Mouse (Mus musculus) liver, adult 2 months (tissue): Measurements from ENCODE around the gene Cish. TPM values are rescaled to one million over a fixed set of nuclear protein-coding genes. Genes with fewer than 3 reads are reported as not detected.

Experiments
- DNase-seq: peaks from one replicate; pipeline ENCODE4 v3.0.0-alpha.2; 2011; ENCODE audit warnings: low read depth, low spot score; ENCODE audit errors: extremely low read depth
- H3K27ac ChIP-seq: fragments of 200-500 bp; replicated peaks from 2 replicates; pipeline ENCODE4 v1.5.1; 2012; ENCODE audit warnings: low read depth, mild to moderate bottlenecking, control low read depth, inconsistent platforms, low read length; ENCODE audit not compliant: insufficient read depth
- H3K27me3 ChIP-seq: fragments of 200-500 bp; 2 replicates; pipeline ENCODE4 v1.6.1; 2012; ENCODE audit warnings: mild to moderate bottlenecking, moderate library complexity, low read length, inconsistent platforms; ENCODE audit not compliant: control insufficient read depth, insufficient read depth
- H3K36me3 ChIP-seq: fragments of 200-500 bp; 2 replicates; pipeline ENCODE4 v1.6.1; 2012; ENCODE audit warnings: low read length, inconsistent platforms; ENCODE audit not compliant: control insufficient read depth, insufficient read depth
- H3K4me1 ChIP-seq: fragments of 200-500 bp; 2 replicates; pipeline ENCODE4 v1.6.1; 2011; ENCODE audit warnings: low read length; ENCODE audit not compliant: control insufficient read depth, insufficient read depth
- H3K4me3 ChIP-seq: fragments of 200-500 bp; 2 replicates; pipeline ENCODE4 v1.5.1; 2011; ENCODE audit warnings: low read depth, mild to moderate bottlenecking, control low read depth, low read length, moderate library complexity; ENCODE audit not compliant: insufficient read depth
- H3K79me2 ChIP-seq: fragments of 200-500 bp; 2 replicates; pipeline ENCODE4 v1.6.1; 2012; ENCODE audit warnings: inconsistent platforms, mild to moderate bottlenecking, low read length, moderate library complexity; ENCODE audit not compliant: control insufficient read depth, insufficient read depth
- H3K9ac ChIP-seq: fragments of 200-500 bp; 2 replicates; pipeline ENCODE4 v1.6.1; 2012; ENCODE audit warnings: low read depth, mild to moderate bottlenecking, control low read depth, inconsistent platforms, low read length
- CTCF ChIP-seq: fragments of 200-500 bp; IDR thresholded peaks from 2 replicates; pipeline ENCODE4 v1.5.1; 2011; ENCODE audit warnings: low read depth, low read length, control low read depth
- POLR2A ChIP-seq: fragments of 200-500 bp; IDR thresholded peaks from 2 replicates; pipeline ENCODE4 v1.6.1; 2011; ENCODE audit warnings: low read length, control low read depth; ENCODE audit not compliant: insufficient read depth; ENCODE audit errors: extremely low read depth
- WGBS: fragments of 180-500 bp; shearing (Covaris S2); methylation state at CpG from one replicate; pipeline ENCODE4 v1.1.7; 2018; 5-methylcytosine and 5-hydroxymethylcytosine counted together
- polyA plus RNA-seq: library from polyadenylated mRNA; depleted of rRNA; stranded (reverse); fragments of >200 nt; gene quantifications from 2 replicates; pipeline ENCODE4 v1.2.3, GENCODE M21; 2012
- total RNA-seq: library from RNA; depleted of rRNA; stranded (reverse); fragments of >200 nt; gene quantifications from 2 replicates; pipeline ENCODE4 v1.2.3, GENCODE M21; 2014

Gene Cish
- total and polyA plus RNA-seq, 2 experiments: 0.55 to 32.8 TPM

DNA sequence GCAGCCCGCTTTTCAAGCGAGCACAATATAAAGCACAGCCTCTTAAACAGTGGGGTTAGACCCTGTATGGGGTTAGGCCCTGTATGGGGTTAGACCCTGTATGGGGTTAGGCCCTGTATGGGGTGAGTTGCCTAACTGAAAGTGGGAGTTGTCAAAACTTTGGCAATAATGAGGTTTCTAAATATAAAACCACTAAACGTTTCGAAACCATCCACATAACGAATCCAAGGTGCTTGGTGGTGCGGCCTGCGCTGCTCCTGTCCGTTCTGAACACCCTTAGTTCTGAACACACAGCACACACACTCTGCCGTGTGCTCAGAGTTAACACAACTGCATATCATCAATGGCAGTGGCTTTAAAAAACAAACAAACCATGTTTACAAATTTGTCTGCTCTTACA, 12.9 kb upstream of the Cish start:
- Histone ChIP-seq H3K4me3 (no peak overlapping the region), H3K27ac (no peak overlapping the region), H3K27me3 (no peaks in the 10 kb centered on the region), H3K36me3 (no peaks in the 10 kb centered on the region), H3K79me2 (no peaks in the 10 kb centered on the region), H3K4me1 (peaks cover 2% of the 10 kb centered on the region; the same call in 1 of the 2 replicates), H3K9ac (no peak overlapping the region)
- no peak for DNase-seq
- TF ChIP-seq POLR2A (no peak), CTCF (no peak)
- 81% methylated on average over 9 of the region's 9 CpGs for WGBS

DNA sequence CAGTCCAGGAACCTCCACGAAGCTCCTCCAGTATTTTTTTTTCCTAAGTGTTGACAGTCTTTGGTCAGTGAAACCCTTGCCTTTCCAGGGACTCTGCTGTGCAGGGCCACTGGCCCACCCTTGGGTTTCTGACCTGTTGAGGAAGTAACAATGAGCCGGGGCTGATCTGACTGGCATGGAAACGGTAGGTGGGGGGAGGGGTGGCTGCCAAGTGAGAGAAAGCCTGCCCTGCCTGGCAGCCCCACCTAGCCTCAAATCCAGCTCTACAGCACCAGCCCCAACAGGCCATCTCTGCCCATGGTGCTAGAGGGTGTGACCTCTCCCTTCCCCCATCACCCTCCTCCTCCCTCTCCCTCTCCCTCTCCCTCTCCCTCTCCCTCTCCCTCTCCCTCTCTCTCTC, 10.8 kb upstream of the Cish start:
- Histone ChIP-seq H3K4me1 (peaks cover 2% of the 10 kb centered on the region; the same call in 1 of the 2 replicates), H3K27ac (no peak overlapping the region), H3K79me2 (no peaks in the 10 kb centered on the region), H3K27me3 (no peaks in the 10 kb centered on the region), H3K36me3 (no peaks in the 10 kb centered on the region), H3K4me3 (no peak overlapping the region), H3K9ac (no peak overlapping the region)
- WGBS: 55% methylated on average over 3 of the region's 3 CpGs
- DNase-seq: no peak
- TF ChIP-seq CTCF: no peak
- TF ChIP-seq POLR2A: no peak

DNA sequence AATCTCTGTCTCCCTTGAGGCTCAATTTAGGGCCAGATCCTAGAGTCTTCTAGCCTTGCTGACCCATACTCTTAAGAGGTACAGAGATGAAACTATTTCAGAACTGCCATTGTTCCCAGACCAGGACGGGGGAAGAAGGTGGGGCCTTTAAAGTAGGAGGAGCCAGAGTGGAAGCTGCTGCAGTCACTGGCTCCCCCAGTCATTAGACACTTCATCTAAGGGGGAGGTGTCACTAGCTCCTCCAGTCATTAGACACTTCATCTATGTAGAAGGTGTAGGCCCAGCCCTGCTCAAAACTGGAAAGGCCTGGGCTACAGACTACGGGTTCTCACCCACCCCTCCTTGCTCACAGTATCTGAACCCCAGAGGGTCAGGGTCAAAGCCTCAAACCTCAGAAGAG, 8.5 kb upstream of the Cish start:
- Histone ChIP-seq H3K27me3 (no peaks in the 10 kb centered on the region), H3K4me1 (no peaks in the 10 kb centered on the region), H3K27ac (no peak overlapping the region), H3K36me3 (no peaks in the 10 kb centered on the region), H3K9ac (no peak overlapping the region), H3K4me3 (no peak overlapping the region), H3K79me2 (no peaks in the 10 kb centered on the region)
- no peak for DNase-seq
- 81% methylated on average over 2 of the region's 2 CpGs for WGBS
- TF ChIP-seq POLR2A (no peak), CTCF (no peak)

DNA sequence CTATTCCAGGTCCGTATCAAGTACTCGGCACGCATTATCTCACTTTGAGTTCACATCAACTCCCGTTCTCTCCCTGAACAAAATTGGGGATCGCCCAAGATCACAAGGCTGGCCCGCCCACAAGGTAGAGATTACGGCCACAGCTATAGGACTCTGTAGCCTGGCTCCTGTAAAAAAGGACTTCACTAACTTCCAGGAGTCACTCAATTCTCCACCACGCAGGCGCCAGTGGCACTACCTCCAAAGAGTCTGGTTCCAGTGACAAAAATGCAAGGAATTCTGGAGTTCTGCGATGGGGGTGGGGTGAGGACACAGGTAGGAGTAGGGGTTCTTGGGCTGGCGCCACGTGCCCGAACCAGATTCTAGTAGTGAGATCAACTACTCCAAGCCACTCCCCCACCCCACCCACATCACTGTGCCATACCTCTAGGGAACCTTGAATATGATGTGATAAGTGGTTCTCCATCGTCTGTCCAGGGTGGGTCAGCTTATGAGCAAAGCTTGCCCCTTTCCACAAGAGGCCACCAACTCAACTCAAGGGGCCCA, 7.6 kb upstream of the Cish start:
- no peaks in the 10 kb centered on the region for H3K36me3 ChIP-seq
- no peaks in the 10 kb centered on the region for H3K79me2 ChIP-seq
- no peak overlapping the region for H3K27ac ChIP-seq
- H3K27me3 ChIP-seq: no peaks in the 10 kb centered on the region
- WGBS: 94% methylated on average over 14 of the region's 14 CpGs
- no peak for DNase-seq
- TF ChIP-seq POLR2A (no peak), CTCF (no peak)
- no peaks in the 10 kb centered on the region for H3K4me1 ChIP-seq
- H3K9ac ChIP-seq: no peak overlapping the region
- no peak overlapping the region for H3K4me3 ChIP-seq

DNA sequence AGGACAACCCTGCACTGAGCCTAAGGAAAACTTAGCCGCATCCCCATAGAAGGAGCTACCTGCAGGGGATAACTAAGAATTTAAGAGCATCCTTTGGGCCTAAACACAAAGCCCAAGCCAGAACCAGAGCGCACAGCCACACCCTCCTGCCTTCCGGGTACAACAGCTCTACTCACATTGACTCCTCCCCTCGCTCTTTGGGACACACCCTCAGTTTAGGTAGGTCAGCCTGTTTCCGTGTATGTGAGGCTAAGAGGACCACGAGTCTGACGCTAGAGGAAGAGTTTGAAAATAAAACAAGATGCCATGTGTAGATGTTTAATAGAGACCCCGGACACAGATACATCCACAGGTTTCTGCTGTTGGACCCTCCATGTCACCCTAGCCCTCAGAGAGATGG, 7.1 kb upstream of the Cish start:
- 38% methylated on average over 8 of the region's 8 CpGs for WGBS
- Histone ChIP-seq H3K79me2 (no peaks in the 10 kb centered on the region), H3K9ac (peak overlapping the region; percentile 63), H3K27ac (no peak overlapping the region), H3K36me3 (no peaks in the 10 kb centered on the region), H3K27me3 (no peaks in the 10 kb centered on the region), H3K4me3 (peak overlapping the region; percentile 53), H3K4me1 (no peaks in the 10 kb centered on the region)
- peak; percentile 60 for DNase-seq
- no peak for TF ChIP-seq CTCF
- TF ChIP-seq POLR2A: no peak

DNA sequence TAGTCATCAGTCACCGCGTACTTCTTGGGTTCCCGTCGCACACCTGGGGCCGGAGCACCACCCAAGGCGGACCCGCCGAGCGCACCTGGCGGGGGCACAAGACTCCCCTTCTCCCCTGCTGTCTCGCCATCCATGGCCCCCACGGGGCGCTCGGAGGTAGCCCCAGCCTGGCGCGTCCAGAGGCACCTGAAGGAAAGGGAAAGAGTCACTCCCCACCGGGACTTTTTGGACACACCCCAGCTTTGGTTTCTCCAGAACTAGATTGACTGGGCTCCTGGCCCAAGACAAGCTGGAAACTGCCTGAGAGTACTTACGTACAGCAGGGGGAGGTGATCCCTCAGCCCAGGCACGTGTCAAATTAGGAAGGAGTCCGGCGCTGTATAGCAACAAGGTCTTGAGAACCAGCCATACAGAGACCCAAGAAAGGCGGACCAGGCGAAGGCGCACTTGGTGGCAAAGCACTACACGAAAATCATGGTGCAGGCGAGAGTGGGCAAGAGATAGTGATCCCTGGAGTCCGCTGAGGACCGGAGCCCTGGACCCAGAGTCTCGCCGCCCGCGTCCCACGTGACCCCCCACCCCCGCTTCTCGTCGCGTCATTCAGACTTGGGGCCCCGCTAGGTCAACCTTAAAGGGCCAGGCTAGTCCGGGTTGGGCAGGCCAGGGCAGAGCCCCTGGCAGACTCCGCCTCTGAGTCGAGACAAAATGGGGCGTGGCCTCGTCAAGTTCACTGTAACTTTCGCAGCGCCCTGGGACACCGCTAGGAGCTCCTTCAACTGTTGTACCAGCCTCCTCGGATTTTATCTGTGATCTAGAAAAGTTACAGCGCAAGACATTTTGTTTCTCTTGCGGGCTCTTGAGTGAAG, 6.4 kb upstream of the Cish start, which contains the start of gene Mapkapk3:
Gene Mapkapk3 (minus strand): TSS at position 667 of the 866 bp plus-strand sequence.
- no peaks in the 10 kb centered on the region for H3K36me3 ChIP-seq
- peak; percentile 85 for DNase-seq
- H3K27ac ChIP-seq: peak within 1 kb of the TSS; percentile 28
- H3K4me3 ChIP-seq: peak within 1 kb of the TSS; percentile 53
- H3K4me1 ChIP-seq: peaks cover 1% of the 10 kb centered on the region; the same call in 1 of the 2 replicates
- TF ChIP-seq CTCF: peak; percentile 54; the same call in 1 of the 2 replicates
- no peak for TF ChIP-seq POLR2A
- no peaks in the 10 kb centered on the region for H3K27me3 ChIP-seq
- H3K9ac ChIP-seq: peak within 1 kb of the TSS; percentile 63
- WGBS: 4% methylated on average over 49 of the region's 49 CpGs
- H3K79me2 ChIP-seq: no peaks in the 10 kb centered on the region
